Mouse (Mus musculus) embryonic fibroblast, embryonic 13.5 days (primary cell): ENCODE measurements around the gene Inpp5a.

Experiments
- CTCF ChIP-seq: IDR thresholded peaks from 2 replicates; pipeline ENCODE4 v1.5.1; 2011; ENCODE audit warnings: mild to moderate bottlenecking, control low read depth, low read length, moderate library complexity, borderline replicate concordance; ENCODE audit not compliant: insufficient read depth
- POLR2A ChIP-seq: IDR thresholded peaks from 2 replicates; pipeline ENCODE4 v1.6.1; 2011; ENCODE audit warnings: low read depth, mild to moderate bottlenecking, control low read depth, low read length, moderate library complexity

DNA sequence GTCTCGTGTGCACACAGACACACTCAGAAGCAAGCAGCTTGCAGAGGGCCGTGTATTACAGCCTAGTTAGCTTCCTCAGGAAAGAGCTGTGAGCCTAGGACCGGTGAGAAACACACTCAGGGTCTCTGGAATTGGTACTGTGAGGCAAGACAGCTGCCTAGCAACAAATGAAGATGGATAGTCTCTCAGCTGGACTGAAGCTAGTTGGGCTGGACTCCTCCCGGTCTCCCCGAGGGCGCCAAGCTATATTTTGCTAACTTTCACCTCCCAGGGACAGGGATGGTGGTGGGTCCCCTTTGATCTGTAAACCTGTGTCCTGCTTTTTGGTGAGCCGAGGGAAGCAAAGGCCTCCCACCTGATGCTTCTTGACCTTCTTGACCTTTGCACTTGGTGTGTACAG, 41.9 kb upstream of the Inpp5a start:
- TF ChIP-seq CTCF: no peak
- no peak for TF ChIP-seq POLR2A
